Mouse (Mus musculus): Measurements from ENCODE around the gene Muc15. TPM values are rescaled to one million over a fixed set of nuclear protein-coding genes. Genes with fewer than 3 reads are reported as not detected.

Muc15 gene
- polyA plus RNA-seq (2011; ENCODE audit: insufficient read length, low read depth, missing spikeins): not detected in 2 replicates

GRCm38 (mm10) chr2:110721290-110721753 lies at the start of gene Muc15:
Gene Muc15 (plus strand): TSS chr2:110721340.
- Histone ChIP-seq H3K4me3 (ENCODE audit: insufficient read depth, low read length) (no peak within 1 kb of the TSS), H3K27ac (ENCODE audit: insufficient read depth, low read length) (no peak within 1 kb of the TSS), H3K4me1 (ENCODE audit: control insufficient read depth, insufficient read depth, low read length) (peaks cover 2% of the 10 kb centered on the region; the same call in 1 of the 2 replicates)
- TF ChIP-seq POLR2A (IDR thresholded peaks at IDR 0.05; ENCODE audit: low read depth, low read length): no peak
- TF ChIP-seq CTCF (IDR thresholded peaks at IDR 0.05; ENCODE audit: borderline replicate concordance, insufficient read depth, low read length): no peak

- no peak overlapping the region; the same call in 1 of the 2 replicates for H3K27ac ChIP-seq (ENCODE audit: insufficient read depth, low read length)
- TF ChIP-seq POLR2A (IDR thresholded peaks at IDR 0.05; ENCODE audit: low read depth, low read length) (no peak), CTCF (IDR thresholded peaks at IDR 0.05; ENCODE audit: borderline replicate concordance, insufficient read depth, low read length) (no peak)
- no peak overlapping the region for H3K4me3 ChIP-seq (ENCODE audit: insufficient read depth, low read length)
- H3K4me1 ChIP-seq (ENCODE audit: control insufficient read depth, insufficient read depth, low read length): no peaks in the 10 kb centered on the region; the same call in 1 of the 2 replicates
These were observed 11.7 kb upstream of the Muc15 start for GRCm38 (mm10) chr2:110709436-110709835.

- TF ChIP-seq CTCF (IDR thresholded peaks at IDR 0.05; ENCODE audit: borderline replicate concordance, insufficient read depth, low read length) (no peak), POLR2A (IDR thresholded peaks at IDR 0.05; ENCODE audit: low read depth, low read length) (no peak)
- no peak overlapping the region for H3K4me3 ChIP-seq (ENCODE audit: insufficient read depth, low read length)
- H3K4me1 ChIP-seq (ENCODE audit: control insufficient read depth, insufficient read depth, low read length): no peaks in the 10 kb centered on the region; the same call in 1 of the 2 replicates
- peak overlapping the region; percentile 13; the same call in 1 of the 2 replicates for H3K27ac ChIP-seq (ENCODE audit: insufficient read depth, low read length)
These were observed 11.0 kb upstream of the Muc15 start for GRCm38 (mm10) chr2:110710055-110710720.

- Histone ChIP-seq H3K27ac (ENCODE audit: insufficient read depth, low read length) (no peak overlapping the region; the same call in 1 of the 2 replicates), H3K4me1 (ENCODE audit: control insufficient read depth, insufficient read depth, low read length) (peaks cover 2% of the 10 kb centered on the region; the same call in 1 of the 2 replicates), H3K4me3 (ENCODE audit: insufficient read depth, low read length) (no peak overlapping the region)
- TF ChIP-seq POLR2A (IDR thresholded peaks at IDR 0.05; ENCODE audit: low read depth, low read length): no peak
- no peak for TF ChIP-seq CTCF (IDR thresholded peaks at IDR 0.05; ENCODE audit: borderline replicate concordance, insufficient read depth, low read length)
These were observed 2.1 kb upstream of the Muc15 start for GRCm38 (mm10) chr2:110719051-110719450.

GRCm38 (mm10) chr2:110722208-110722607 lies 1.1 kb downstream of the Muc15 start:
- TF ChIP-seq POLR2A (IDR thresholded peaks at IDR 0.05; ENCODE audit: low read depth, low read length) (no peak), CTCF (IDR thresholded peaks at IDR 0.05; ENCODE audit: borderline replicate concordance, insufficient read depth, low read length) (no peak)

GRCm38 (mm10) chr2:110726106-110726505 lies 5.0 kb downstream of the Muc15 start:
- Histone ChIP-seq H3K27ac (ENCODE audit: insufficient read depth, low read length) (no peak overlapping the region), H3K4me3 (ENCODE audit: insufficient read depth, low read length) (no peak overlapping the region), H3K4me1 (ENCODE audit: control insufficient read depth, insufficient read depth, low read length) (peaks cover 2% of the 10 kb centered on the region; the same call in 1 of the 2 replicates)
- TF ChIP-seq POLR2A (IDR thresholded peaks at IDR 0.05; ENCODE audit: low read depth, low read length) (no peak), CTCF (IDR thresholded peaks at IDR 0.05; ENCODE audit: borderline replicate concordance, insufficient read depth, low read length) (no peak)

More at GRCm38 (mm10) chr2:110722208-110722607, 1.1 kb downstream of the Muc15 start:
- H3K4me1 ChIP-seq (ENCODE audit: control insufficient read depth, insufficient read depth, low read length): peaks cover 2% of the 10 kb centered on the region; the same call in 1 of the 2 replicates
- H3K4me3 ChIP-seq (ENCODE audit: insufficient read depth, low read length): no peak overlapping the region
- no peak overlapping the region for H3K27ac ChIP-seq (ENCODE audit: insufficient read depth, low read length)

GRCm38 (mm10) chr2:110737236-110737635 lies 16.1 kb downstream of the Muc15 start:
- Histone ChIP-seq H3K4me3 (ENCODE audit: insufficient read depth, low read length) (no peak overlapping the region), H3K27ac (ENCODE audit: insufficient read depth, low read length) (no peak overlapping the region), H3K4me1 (ENCODE audit: control insufficient read depth, insufficient read depth, low read length) (no peaks in the 10 kb centered on the region)
- TF ChIP-seq POLR2A (IDR thresholded peaks at IDR 0.05; ENCODE audit: low read depth, low read length) (no peak), CTCF (IDR thresholded peaks at IDR 0.05; ENCODE audit: borderline replicate concordance, insufficient read depth, low read length) (no peak)

GRCm38 (mm10) chr2:110737981-110738380 lies 16.8 kb downstream of the Muc15 start:
- TF ChIP-seq POLR2A (IDR thresholded peaks at IDR 0.05; ENCODE audit: low read depth, low read length) (no peak), CTCF (IDR thresholded peaks at IDR 0.05; ENCODE audit: borderline replicate concordance, insufficient read depth, low read length) (no peak)
- Histone ChIP-seq H3K4me1 (ENCODE audit: control insufficient read depth, insufficient read depth, low read length) (no peaks in the 10 kb centered on the region), H3K27ac (ENCODE audit: insufficient read depth, low read length) (no peak overlapping the region), H3K4me3 (ENCODE audit: insufficient read depth, low read length) (no peak overlapping the region)

- TF ChIP-seq CTCF (IDR thresholded peaks at IDR 0.05; ENCODE audit: borderline replicate concordance, insufficient read depth, low read length) (no peak), POLR2A (IDR thresholded peaks at IDR 0.05; ENCODE audit: low read depth, low read length) (no peak)
- H3K27ac ChIP-seq (ENCODE audit: insufficient read depth, low read length): no peak overlapping the region
- H3K4me1 ChIP-seq (ENCODE audit: control insufficient read depth, insufficient read depth, low read length): no peaks in the 10 kb centered on the region
- no peak overlapping the region for H3K4me3 ChIP-seq (ENCODE audit: insufficient read depth, low read length)
These were observed 18.6 kb downstream of the Muc15 start for GRCm38 (mm10) chr2:110739781-110740180.

- TF ChIP-seq POLR2A (IDR thresholded peaks at IDR 0.05; ENCODE audit: low read depth, low read length) (no peak), CTCF (IDR thresholded peaks at IDR 0.05; ENCODE audit: borderline replicate concordance, insufficient read depth, low read length) (no peak)
- Histone ChIP-seq H3K4me1 (ENCODE audit: control insufficient read depth, insufficient read depth, low read length) (no peaks in the 10 kb centered on the region), H3K4me3 (ENCODE audit: insufficient read depth, low read length) (no peak overlapping the region), H3K27ac (ENCODE audit: insufficient read depth, low read length) (no peak overlapping the region)
These were observed 19.4 kb downstream of the Muc15 start for GRCm38 (mm10) chr2:110740493-110740892.
